Mouse (Mus musculus): Measurements from ENCODE around the gene Brsk1. TPM values are rescaled to one million over a fixed set of nuclear protein-coding genes. Genes with fewer than 3 reads are reported as not detected.

Gene Brsk1
- polyA plus RNA-seq, 1 experiment from 2014 or later = 0.10 TPM

GRCm38 (mm10) chr7:4655393-4655792, 35.0 kb upstream of the Brsk1 start:
- Histone ChIP-seq H3K4me2 (peak overlapping the region; percentile 96), H3K4me1 (replicated peaks) (peaks cover 79% of the 10 kb centered on the region)
- no peak for ATAC-seq (ENCODE audit: low read depth)

GRCm38 (mm10) chr7:4655916-4656315, 34.5 kb upstream of the Brsk1 start:
- Histone ChIP-seq H3K9ac (peak overlapping the region; percentile 97; the same call in 1 of the 2 replicates), H3K36me3 (peaks cover 45% of the 10 kb centered on the region), H3K4me3 (replicated peaks) (0 out of 2 replicates have a peak overlapping the region, but pooled peaks have one; percentile 94), H3K9me3 (replicated peaks) (no peaks in the 10 kb centered on the region), H3K27ac (peak overlapping the region; percentile 35), H3K4me2 (peak overlapping the region; percentile 96), H3K4me1 (replicated peaks) (peaks cover 84% of the 10 kb centered on the region), H3K27me3 (no peaks in the 10 kb centered on the region)
- no peak for ATAC-seq (ENCODE audit: low read depth)
- 54% methylated on average over 1 of the region's 1 CpGs for WGBS (ENCODE audit: insufficient replicate concordance)
- DNase-seq = no peak

More at GRCm38 (mm10) chr7:4655393-4655792, 35.0 kb upstream of the Brsk1 start:
- H3K27ac ChIP-seq = peak overlapping the region; percentile 35
- peak overlapping the region; percentile 97 for H3K9ac ChIP-seq
- H3K9me3 ChIP-seq (replicated peaks) = no peaks in the 10 kb centered on the region
- WGBS (ENCODE audit: insufficient replicate concordance) = 54% methylated on average over 4 of the region's 4 CpGs
- peak overlapping the region; percentile 4; the same call in 1 of the 2 replicates for H3K4me3 ChIP-seq (replicated peaks)
- peaks cover 43% of the 10 kb centered on the region for H3K36me3 ChIP-seq
- DNase-seq = no peak
- H3K27me3 ChIP-seq = no peaks in the 10 kb centered on the region

GRCm38 (mm10) chr7:4656818-4657217, 33.6 kb upstream of the Brsk1 start:
- peak overlapping the region; percentile 97 for H3K9ac ChIP-seq
- no peaks in the 10 kb centered on the region for H3K9me3 ChIP-seq (replicated peaks)
- peak overlapping the region; percentile 94 for H3K4me3 ChIP-seq (replicated peaks)
- no peaks in the 10 kb centered on the region for H3K27me3 ChIP-seq
- DNase-seq (no peak), ATAC-seq (ENCODE audit: low read depth) (no peak)
- H3K36me3 ChIP-seq = peaks cover 46% of the 10 kb centered on the region
- H3K4me1 ChIP-seq (replicated peaks) = peaks cover 77% of the 10 kb centered on the region
- H3K27ac ChIP-seq = peak overlapping the region; percentile 92
- 33% methylated on average over 1 of the region's 1 CpGs for WGBS (ENCODE audit: insufficient replicate concordance)
- peak overlapping the region; percentile 96 for H3K4me2 ChIP-seq

- no peak for ATAC-seq (ENCODE audit: low read depth)
- Histone ChIP-seq H3K36me3 (peaks cover 46% of the 10 kb centered on the region), H3K27ac (peak overlapping the region; percentile 92), H3K4me3 (replicated peaks) (peak overlapping the region; percentile 94), H3K4me1 (replicated peaks) (peaks cover 70% of the 10 kb centered on the region), H3K4me2 (peak overlapping the region; percentile 96), H3K27me3 (no peaks in the 10 kb centered on the region), H3K9ac (peak overlapping the region; percentile 97), H3K9me3 (replicated peaks) (no peaks in the 10 kb centered on the region)
- no peak for DNase-seq
- WGBS (ENCODE audit: insufficient replicate concordance) = 38% methylated on average over 9 of the region's 9 CpGs
Measured at GRCm38 (mm10) chr7:4657521-4658127, 32.8 kb upstream of the Brsk1 start.

GRCm38 (mm10) chr7:4658128-4658907, 32.1 kb upstream of the Brsk1 start:
- Histone ChIP-seq H3K9ac (peak overlapping the region; percentile 97), H3K9me3 (replicated peaks) (no peaks in the 10 kb centered on the region), H3K27ac (peak overlapping the region; percentile 92), H3K4me2 (peak overlapping the region; percentile 96), H3K36me3 (peaks cover 42% of the 10 kb centered on the region), H3K4me1 (replicated peaks) (peaks cover 65% of the 10 kb centered on the region), H3K4me3 (replicated peaks) (peak overlapping the region; percentile 94), H3K27me3 (no peaks in the 10 kb centered on the region)
- WGBS (ENCODE audit: insufficient replicate concordance) = under 1% methylated on average over 75 of the region's 78 CpGs
- DNase-seq = no peak
- peak; percentile 54 for ATAC-seq (ENCODE audit: low read depth)

GRCm38 (mm10) chr7:4658912-4659551, 31.4 kb upstream of the Brsk1 start, which contains the start of gene Ppp6r1:
Gene Ppp6r1 (minus strand): TSS chr7:4659019.
- ATAC-seq (ENCODE audit: low read depth) (peak; percentile 96), DNase-seq (peak; percentile 96)
- under 1% methylated on average over 54 of the region's 54 CpGs for WGBS (ENCODE audit: insufficient replicate concordance)
- peak within 1 kb of the TSS; percentile 94 for H3K4me3 ChIP-seq (replicated peaks)
- H3K36me3 ChIP-seq = peaks cover 42% of the 10 kb centered on the region
- no peaks in the 10 kb centered on the region for H3K9me3 ChIP-seq (replicated peaks)
- H3K4me1 ChIP-seq (replicated peaks) = peaks cover 62% of the 10 kb centered on the region
- no peaks in the 10 kb centered on the region for H3K27me3 ChIP-seq
- peak within 1 kb of the TSS; percentile 97 for H3K9ac ChIP-seq
- H3K4me2 ChIP-seq = peak within 1 kb of the TSS; percentile 96
- H3K27ac ChIP-seq = peak within 1 kb of the TSS; percentile 92

GRCm38 (mm10) chr7:4659911-4660443, 30.4 kb upstream of the Brsk1 start:
- H3K4me3 ChIP-seq (replicated peaks) = peak overlapping the region; percentile 94
- H3K9ac ChIP-seq = peak overlapping the region; percentile 78
- H3K4me2 ChIP-seq = peak overlapping the region; percentile 96
- peak overlapping the region; percentile 89 for H3K27ac ChIP-seq
- H3K36me3 ChIP-seq = peaks cover 44% of the 10 kb centered on the region
- no peaks in the 10 kb centered on the region for H3K27me3 ChIP-seq
- DNase-seq = no peak
- ATAC-seq (ENCODE audit: low read depth) = no peak
- peaks cover 52% of the 10 kb centered on the region for H3K4me1 ChIP-seq (replicated peaks)
- no peaks in the 10 kb centered on the region for H3K9me3 ChIP-seq (replicated peaks)
- WGBS (ENCODE audit: insufficient replicate concordance) = 69% methylated on average over 3 of the region's 3 CpGs

GRCm38 (mm10) chr7:4663179-4663578, 27.2 kb upstream of the Brsk1 start:
- Histone ChIP-seq H3K4me3 (replicated peaks) (no peak overlapping the region), H3K27ac (0 out of 2 replicates have a peak overlapping the region, but pooled peaks have one; percentile 10), H3K27me3 (no peaks in the 10 kb centered on the region), H3K4me1 (replicated peaks) (peaks cover 22% of the 10 kb centered on the region), H3K9ac (peak overlapping the region; percentile 26; the same call in 1 of the 2 replicates), H3K9me3 (replicated peaks) (no peaks in the 10 kb centered on the region), H3K4me2 (no peak overlapping the region), H3K36me3 (peaks cover 57% of the 10 kb centered on the region)
- ATAC-seq (ENCODE audit: low read depth) (no peak), DNase-seq (no peak)
- WGBS (ENCODE audit: insufficient replicate concordance) = 71% methylated on average over 8 of the region's 8 CpGs

GRCm38 (mm10) chr7:4663742-4664141, 26.7 kb upstream of the Brsk1 start:
- WGBS (ENCODE audit: insufficient replicate concordance) = 84% methylated on average over 2 of the region's 2 CpGs
- Histone ChIP-seq H3K9ac (peak overlapping the region; percentile 26; the same call in 1 of the 2 replicates), H3K4me1 (replicated peaks) (peaks cover 22% of the 10 kb centered on the region), H3K4me2 (no peak overlapping the region), H3K27ac (no peak overlapping the region), H3K4me3 (replicated peaks) (no peak overlapping the region), H3K27me3 (no peaks in the 10 kb centered on the region), H3K9me3 (replicated peaks) (no peaks in the 10 kb centered on the region), H3K36me3 (peaks cover 62% of the 10 kb centered on the region)
- no peak for DNase-seq
- no peak for ATAC-seq (ENCODE audit: low read depth)

GRCm38 (mm10) chr7:4666871-4667270, 23.5 kb upstream of the Brsk1 start:
- Histone ChIP-seq H3K4me1 (replicated peaks) (peaks cover 33% of the 10 kb centered on the region), H3K36me3 (peaks cover 69% of the 10 kb centered on the region), H3K27me3 (no peaks in the 10 kb centered on the region), H3K27ac (0 out of 2 replicates have a peak overlapping the region, but pooled peaks have one; percentile 1), H3K9me3 (replicated peaks) (no peaks in the 10 kb centered on the region), H3K4me3 (replicated peaks) (no peak overlapping the region), H3K4me2 (no peak overlapping the region), H3K9ac (no peak overlapping the region)
- DNase-seq = no peak
- ATAC-seq (ENCODE audit: low read depth) = no peak
- 87% methylated on average over 5 of the region's 5 CpGs for WGBS (ENCODE audit: insufficient replicate concordance)

- Histone ChIP-seq H3K9me3 (replicated peaks) (no peaks in the 10 kb centered on the region), H3K4me1 (replicated peaks) (peaks cover 34% of the 10 kb centered on the region), H3K36me3 (peaks cover 64% of the 10 kb centered on the region), H3K27ac (peak overlapping the region; percentile 23; the same call in 1 of the 2 replicates), H3K9ac (no peak overlapping the region), H3K4me2 (no peak overlapping the region), H3K4me3 (replicated peaks) (no peak overlapping the region), H3K27me3 (no peaks in the 10 kb centered on the region)
- 90% methylated on average over 8 of the region's 8 CpGs for WGBS (ENCODE audit: insufficient replicate concordance)
- DNase-seq = no peak
- ATAC-seq (ENCODE audit: low read depth) = no peak
Measured at GRCm38 (mm10) chr7:4668506-4668905, 21.9 kb upstream of the Brsk1 start.

Measured in liver, embryonic 13.5 days (tissue).